Mouse (Mus musculus) cerebellum, postnatal 4 days (tissue): ENCODE measurements around the gene Lhb.
"Not testable (repeated sequence)": the region's sequence is repeated elsewhere in the genome, so short reads cannot be mapped to it uniquely, and the experiment has no call there.

Source experiments
- DNase-seq, 2 experiments: peaks; one replicate each; pipeline ENCODE4 v3.0.0; 2022; ENCODE audit warnings: low spot score in 2 of 2, mixed read lengths in 1 of 2

The Lhb gene

DNA sequence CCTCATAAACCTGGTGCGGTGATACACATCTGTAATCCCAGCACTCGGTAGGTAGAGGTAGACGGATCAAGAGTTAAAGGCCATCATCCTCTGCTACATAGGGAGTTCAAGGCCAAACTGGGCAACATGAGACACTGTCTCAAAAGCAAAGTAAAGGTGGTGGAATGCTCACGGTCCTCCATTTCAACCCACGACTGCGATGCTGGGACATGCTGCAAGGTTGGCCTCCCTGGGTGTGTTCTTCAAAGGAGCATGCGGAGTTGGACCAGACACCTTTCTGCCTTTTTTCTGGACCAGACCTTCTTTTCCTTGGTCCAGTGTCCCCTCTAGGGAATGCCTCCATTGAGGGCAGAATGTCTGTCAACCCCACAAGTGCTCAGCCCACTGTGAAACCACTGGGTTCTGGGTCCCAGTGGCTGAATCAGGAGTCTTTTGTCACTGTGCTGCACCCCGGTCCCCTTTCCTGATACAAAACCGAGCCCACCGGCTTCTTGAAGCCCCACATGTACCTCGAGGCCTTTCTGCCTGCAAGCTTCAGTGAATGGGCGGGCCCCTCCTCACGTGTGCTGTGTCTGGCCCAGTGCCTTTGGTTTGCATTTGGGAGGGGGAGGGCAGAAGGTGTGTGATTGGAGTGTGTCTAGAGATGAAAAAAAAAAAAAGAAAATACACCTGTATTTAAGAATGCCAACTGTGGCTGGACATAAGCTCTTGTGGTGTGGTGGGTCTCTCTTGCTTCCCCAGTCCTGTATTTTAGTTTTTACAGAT is 35.5 kb downstream of the Lhb start:
- no peak for DNase-seq

DNA sequence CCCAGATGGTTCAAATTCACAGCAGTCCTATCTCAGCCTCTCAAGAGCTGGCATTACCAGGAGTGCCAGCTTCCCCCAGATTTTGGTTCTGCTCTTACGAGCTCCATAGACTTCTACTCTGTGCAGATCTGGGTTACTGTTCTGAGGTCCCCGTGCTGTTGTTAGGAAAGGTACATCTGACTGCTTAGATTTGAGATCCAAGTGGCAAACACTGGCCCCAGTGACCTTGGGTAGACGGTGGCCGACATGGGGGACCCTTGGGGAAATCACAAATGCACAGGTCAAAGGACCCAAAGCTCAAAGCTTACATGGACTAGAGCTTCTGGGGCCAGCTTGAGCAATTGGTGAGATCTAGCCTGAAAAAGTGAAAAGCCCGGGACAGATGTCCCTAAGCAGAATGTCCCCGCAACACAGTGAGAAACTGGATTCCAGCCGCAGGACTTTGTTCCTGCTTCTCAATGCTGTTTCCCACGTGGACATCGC is 36.1 kb downstream of the Lhb start:
- no peak for DNase-seq

DNA sequence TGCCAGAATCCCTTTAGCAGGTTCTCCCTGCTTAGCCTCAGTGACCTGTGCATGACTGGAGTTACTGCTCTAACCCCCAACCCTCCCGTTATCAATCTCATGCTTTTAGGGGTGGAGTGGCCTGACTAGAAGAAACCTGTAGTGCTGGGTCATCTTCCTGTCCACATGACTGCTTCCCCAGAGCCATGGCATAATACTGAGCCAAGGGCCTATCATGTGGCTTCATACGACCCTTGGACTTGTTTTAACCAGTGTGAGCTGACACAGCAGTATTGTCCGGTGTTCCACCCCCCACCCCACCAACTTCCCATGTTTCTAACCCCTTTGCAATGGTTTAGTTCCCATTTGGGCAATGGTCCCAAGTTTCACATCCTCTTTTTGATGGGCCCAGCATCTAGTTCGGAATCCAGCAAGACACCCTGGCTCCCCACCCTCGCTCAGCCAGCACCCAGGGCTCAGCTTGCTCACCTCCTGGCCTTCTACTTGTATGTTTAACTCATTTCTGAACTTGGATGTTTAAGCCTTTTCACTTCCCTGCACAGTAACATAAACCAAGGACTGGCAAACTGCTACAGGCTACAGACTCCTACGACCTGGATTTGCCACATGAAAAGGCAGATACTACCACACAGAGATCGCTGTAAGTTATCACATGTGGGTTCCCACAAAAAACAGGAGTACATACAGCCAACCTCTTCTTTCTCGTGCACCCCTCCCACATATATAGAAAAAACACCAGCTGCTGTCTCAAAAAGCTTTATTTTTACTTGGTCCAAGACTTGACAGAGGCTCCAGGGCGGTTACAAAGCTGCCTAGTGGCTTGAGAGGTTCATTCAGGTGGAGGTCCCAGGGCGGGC is 36.8 kb downstream of the Lhb start:
- DNase-seq: no peak

DNA sequence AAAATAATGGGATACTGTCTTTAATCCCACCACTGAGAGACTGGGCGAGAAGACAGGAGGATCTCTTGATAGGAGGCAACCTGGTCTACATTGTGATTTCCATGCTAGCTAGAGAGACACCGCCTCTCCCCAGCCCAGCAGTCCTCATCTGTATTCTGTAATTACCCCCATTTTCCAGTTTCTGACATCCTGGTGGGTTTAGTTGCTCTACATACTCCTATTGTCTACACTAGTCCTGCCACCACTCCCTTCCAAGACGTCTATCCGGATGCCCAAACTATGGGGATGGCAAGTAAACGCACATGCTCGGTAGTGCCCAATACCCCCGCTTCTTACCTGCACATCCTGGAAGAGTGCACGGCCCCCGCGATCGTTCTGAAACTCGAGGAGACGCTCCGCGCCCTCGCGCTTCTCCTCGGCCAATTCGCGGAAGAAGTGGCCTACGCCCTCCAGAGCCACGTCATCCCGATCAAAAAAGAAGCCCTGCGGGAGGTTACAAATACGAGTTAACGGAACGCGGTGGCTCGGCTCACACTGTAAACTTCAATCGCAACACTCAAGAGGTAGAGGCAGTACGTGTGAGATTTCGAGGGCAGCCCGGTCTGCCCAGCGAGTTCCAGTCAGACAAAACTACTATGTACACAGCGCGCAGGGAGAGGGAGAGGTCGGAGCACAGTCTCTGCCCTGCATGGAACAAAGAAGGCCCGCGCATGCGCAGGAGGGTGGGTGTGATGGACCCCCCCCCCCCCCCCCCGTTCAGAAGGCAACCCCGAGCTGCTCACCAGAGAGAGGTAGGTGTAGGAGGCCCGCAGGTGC is 38.3 kb downstream of the Lhb start:
- DNase-seq: peak; percentile 77 to 82

DNA sequence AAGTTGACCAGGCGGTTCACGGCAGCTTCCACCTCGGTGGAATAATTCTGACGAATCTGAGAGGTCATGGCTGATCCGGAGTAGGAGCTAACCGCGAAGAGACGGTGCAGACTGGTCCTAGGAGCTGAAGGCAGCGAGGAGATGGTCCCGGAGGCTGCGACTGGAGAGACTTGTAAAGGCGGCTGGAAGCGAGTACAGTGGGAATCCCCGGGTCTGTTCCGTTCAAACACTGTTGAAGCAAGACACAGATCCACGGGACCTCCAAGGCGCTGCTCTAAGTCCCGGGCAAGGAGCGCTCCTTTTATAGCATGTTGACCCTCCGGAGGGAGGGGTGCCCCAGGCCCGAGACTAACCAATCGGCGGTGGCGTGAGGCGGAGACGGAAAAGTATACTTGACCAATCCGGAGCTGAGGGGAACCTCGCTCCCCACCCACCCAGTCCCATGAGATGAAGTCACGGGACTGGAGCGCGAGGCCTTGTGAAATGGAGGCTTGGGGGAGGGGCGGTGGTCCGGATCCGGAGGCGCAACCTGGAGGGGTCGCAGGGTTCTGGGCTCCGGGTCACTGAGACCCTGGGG is 39.0 kb downstream of the Lhb start, which contains the start of gene Ftl1:
TSS of gene Ftl1 (minus strand) at position 321 of the 577 bp plus-strand sequence.
- DNase-seq: peak; percentile 85 to 94

DNA sequence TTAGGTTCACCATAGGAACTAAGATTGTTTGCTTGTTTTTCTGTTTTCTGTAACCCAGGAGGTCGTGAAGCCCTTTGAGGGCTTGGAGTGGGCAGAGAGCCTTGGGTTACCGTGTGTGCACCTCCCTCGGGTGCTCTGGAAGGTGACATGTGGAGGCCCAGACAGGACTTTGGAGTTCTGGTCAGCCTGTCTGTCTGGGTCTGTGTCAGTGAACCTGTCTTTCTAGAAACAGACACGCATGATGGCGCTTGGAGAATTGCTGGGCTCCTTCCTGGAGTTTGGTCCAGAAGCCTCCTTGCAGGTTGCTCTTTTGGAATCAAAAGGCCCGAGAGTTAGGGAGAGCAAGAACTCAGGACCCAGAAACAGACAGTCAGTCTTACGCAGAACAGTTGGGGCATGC is 39.8 kb downstream of the Lhb start:
- no peak for DNase-seq

DNA sequence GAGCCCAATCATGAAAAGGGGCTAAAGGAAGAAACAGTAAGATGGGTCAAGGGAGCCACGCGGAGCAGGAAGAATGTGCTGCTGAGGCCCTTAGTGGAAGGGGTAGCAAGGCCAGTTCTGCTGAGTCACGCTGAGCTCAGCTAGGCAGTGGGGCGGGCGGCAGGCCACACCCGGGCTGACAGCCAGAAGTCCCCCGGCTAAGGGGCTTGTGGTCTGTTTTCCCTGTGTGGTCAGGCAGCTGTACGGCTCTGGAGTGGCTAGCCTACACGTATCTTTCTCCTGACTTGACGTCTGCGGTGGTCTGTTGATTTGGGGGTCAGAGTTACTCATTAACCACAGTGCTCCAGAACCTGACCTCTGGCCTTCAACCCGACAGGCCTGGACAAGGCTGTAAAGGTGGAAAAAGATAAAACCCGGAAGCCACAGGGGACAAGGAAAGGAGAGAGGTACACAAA is 40.3 kb downstream of the Lhb start:
- peak in 1 of 2 experiments; percentile 54 for DNase-seq

DNA sequence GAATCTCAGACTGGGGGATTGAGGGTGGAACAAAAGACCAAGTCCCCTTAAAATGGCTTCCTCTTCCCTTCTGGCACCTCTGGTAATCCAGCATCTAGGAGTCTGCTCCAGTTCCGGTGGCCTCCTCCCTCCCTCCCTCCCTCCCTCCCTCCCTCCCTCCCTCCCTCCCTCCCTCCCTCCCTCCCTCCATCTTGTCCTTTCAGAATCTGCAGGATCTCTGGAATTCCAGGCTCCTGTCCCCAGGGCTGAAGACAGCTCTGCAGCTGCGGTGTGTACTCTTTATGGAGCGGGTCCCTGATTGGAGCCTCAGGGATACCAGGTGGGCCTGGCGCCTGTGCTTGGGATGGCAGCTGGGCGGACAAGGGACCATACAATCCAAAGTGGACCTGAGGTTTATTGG is 40.7 kb downstream of the Lhb start:
- DNase-seq: no peak

DNA sequence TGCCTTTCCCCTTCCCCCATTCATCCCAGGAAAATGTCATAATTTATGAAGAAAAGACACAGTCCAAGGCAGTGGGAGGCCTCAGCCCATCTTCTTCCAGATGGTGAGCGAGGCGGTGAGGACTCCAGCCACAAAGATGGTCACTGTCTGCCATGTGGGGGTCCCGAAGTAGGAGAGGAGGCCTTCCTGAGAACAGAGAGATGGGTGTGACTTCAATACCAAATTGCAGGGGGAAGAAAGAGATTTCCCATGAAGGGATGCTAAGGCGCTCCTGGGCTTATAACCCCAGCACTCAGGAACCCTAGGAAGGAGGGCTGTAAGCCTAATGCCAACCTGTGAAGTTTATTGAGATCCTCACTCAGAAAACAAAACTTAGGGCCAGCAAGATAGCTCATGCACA is 41.2 kb downstream of the Lhb start:
- no peak for DNase-seq

DNA sequence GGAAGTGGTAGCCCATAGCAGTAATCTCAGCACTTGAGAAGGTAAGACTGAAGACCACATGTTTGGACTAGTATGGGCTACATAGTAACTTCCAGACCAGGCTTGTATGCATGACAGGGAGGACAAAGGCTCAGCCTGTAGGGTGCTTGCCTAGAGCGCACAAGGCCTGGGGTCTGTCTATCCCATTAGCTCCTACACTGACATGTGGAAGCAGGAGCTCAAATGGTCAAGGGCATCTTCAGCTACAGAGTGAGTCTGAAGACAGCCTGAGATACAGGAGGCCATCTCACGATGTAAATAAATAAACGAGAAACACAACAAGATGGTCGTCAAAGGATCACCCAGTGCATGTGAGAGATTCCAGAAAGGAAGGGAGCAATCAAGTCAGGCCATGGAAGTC is 41.7 kb downstream of the Lhb start:
- DNase-seq: no peak

DNA sequence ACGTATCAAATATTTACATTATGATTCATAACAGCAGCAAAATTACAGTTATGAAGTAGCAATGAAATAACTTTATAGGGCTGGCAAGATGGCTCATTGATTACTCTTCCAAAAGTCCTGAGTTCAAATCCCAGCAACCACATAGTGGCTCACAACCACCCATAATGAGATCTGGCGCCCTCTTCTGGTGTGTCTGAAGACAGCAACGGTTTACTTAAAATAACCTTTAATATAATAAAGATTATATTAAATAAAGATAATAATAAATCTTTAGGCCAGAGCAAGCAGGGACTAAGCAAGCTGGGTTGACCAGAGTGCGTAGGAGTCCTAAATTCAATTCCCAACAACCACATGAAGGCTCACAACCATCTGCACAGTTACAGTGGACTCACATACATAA is 42.2 kb downstream of the Lhb start:
- DNase-seq: not testable (repeated sequence)

DNA sequence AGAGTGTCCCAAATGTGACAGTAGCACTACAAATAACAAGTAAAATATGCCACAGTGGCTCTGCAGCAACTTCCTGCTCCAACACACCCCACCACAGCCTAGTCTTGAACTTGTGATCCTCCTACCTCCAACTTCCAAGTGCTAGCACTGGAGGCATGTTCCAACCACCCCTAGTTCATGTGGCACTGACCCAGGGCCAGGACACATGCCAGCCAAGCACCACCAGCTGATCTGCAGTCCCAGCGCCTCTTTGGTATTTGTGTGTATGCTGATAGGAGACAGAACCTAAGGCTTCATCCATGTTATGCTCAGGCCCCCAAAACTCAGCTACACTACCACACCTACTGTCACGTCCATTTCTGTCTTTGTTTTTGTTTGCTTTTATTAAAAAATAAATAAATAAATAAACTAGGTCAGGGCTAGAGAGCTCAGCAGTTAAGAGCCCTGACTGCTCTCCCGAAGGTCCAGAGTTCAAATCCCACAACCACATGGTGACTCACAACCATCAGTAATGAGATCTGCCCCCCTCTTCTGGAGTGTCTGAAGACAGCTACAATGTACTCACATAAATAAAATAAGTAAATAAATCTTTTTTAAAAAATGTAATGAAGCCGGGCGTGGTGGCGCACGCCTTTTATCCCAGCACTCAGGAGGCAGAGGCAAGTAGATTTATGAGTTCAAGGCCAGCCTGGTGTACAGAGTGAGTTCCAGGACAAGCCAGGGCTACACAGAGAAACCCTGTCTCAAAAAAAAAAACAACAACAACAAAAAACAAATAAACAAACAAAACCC is 43.6 kb downstream of the Lhb start:
- DNase-seq: no peak

DNA sequence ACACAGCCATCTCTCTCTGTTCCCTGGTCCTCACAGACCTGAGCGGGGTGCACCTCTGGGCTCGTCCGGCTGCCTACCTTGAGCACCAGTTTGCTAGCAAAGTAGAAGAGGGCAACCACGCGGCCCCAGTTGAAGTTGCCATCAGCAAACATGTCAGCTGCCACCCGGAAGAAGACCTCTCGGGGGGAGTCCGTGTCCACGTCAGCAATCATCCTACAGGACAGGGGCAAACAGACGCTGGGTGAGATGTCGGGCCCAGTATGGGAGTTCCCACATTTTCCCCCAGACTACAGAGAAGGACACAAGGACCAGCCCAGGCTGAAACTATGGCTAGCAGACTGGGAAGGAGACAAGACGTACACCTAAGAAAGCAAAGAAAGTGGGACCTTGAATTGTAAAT is 44.5 kb downstream of the Lhb start:
- DNase-seq: no peak

DNA sequence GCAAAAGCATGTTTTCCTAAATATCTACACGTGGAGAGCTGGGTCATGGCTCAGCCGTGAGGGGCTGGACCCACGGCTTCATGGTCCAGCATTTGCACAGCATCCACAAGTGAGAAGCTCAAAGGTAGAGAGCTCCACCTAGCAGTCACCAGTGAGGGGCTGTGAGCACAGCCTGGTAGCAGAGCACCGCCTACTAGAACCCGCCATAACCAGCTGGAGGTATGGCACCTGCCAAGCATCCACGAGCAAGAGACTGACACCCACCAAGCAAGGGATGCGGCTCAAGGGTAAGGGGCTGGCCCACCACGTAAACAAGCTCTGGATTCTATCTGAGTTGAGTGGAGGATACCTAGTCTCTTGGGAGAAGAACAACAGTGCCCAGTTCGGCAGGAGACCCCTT is 44.9 kb downstream of the Lhb start:
- no peak for DNase-seq

DNA sequence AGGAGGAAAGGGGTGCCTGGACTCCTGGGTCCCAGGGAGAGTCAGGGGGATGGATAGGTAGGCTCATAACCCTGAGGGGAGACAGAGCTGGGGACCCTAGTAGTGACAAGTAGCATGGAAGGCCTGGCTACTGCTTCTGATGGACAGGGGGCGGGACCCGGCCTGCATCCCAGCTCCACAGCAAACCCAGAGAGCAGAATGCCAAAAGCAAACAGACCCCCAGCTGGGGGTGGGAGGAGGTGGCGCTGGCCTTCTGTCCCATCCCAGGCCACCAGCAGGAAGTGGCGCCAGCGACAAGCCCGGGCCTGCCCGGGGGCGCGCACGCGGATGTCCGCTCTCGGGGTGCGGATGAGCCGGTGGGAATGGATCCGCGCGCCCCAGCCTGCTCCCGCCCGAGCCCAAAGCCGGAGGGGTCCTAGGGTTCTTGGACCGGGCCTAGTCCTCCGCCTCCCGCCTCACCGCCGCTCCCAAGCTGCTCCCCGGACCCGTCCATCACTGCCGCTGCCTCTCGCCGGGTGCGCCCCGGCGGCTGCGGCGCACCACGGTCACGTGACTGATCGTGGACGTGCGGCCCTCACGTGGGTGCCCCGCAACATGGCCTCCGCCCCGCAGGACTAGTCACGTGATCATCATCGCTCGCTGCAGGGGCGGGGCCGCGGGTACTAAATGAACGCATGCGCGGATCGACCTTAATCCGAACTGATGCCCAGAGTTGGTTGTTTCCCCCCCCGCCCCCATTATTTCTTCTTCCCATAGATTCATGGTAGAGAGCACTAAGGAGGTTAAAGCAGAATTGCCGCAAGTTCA is 45.9 kb downstream of the Lhb start, which contains the start of gene Bax:
TSS of gene Bax (minus strand) at position 616 of the 807 bp plus-strand sequence.
- DNase-seq: peak; percentile 90 to 97

DNA sequence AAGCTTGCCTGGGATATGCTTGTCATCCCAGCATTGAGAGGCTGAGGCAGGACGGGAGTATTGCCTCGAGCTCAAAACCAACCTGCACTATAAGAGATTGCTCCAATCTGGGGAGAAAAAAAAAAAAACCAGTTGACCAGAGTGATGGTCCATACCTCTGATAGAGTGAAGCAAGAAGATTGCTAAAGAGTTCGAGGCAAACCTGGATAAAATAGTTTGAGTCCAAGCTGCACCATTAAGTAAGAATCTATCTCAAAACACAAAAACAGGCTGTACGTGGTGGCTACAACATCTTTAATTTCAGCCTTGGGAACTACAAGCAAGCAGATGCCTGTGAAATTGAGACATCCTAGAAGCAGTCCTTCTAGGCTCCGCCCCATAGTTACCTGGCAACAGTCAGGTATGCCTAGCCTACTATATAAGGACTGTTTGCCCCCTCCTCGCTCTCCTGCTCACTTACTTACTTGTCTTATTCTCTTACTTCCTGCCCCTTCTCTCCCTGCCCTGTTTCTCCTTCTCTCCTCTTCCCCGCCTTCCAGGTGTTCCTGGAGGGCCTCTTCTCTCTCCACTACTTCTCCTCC is 46.6 kb downstream of the Lhb start:
- no peak for DNase-seq

DNA sequence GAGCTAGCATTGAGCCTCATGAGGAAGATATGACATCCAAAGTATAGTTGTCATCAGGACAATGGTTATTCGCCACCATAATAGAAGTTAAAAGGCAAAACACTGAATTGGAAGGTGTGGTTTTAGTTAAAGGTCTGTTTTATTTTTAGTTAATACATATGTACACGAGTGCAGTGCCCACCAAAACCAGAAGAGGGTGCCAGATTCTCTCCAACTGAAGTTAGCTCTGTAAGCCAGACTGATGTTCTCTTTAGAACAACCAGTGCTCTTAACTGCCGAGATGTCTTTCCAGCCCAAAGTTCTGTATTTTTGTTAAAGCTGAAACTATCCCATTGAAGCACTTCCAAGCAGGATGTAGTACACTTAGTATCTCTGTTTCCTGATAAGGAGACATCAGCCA is 50.2 kb downstream of the Lhb start:
- peak in 1 of 2 experiments; percentile 61 for DNase-seq
